9 mouse cellular contexts compared by ENCODE assay signal in genomic region chr16:31290281-31290680, GRCm38 (mm10). TPM values are rescaled to one million over a fixed set of nuclear protein-coding genes. Genes with fewer than 3 reads are reported as not detected.
DNase-seq lines count a peak whose midpoint lies in the region; ATAC-seq lines count a peak whose summit lies in the region.
"Had no signal": no experiment of that assay in that cellular context is flagged by ENCODE, and none has a peak within 500 bp of the region (broad histone marks: within the 10 kb centered on the region; RNA-seq: fewer than 3 reads in every experiment).

No protein-coding gene starts in this region.

- H3K4me3 ChIP-seq in heart, embryonic 10.5 days, result peak overlapping the region; percentile 27; the same call in 1 of the 2 replicates
- no peak overlapping the region for H3K4me3 ChIP-seq in lung, embryonic 16.5 days (ENCODE audit: low read length)
- H3K4me3 ChIP-seq: erythroblast, embryonic 14.5 days had no signal

- no peaks in the 10 kb centered on the region for H3K9me3 ChIP-seq in heart, embryonic 10.5 days
- H3K9me3 ChIP-seq in lung, embryonic 16.5 days (ENCODE audit: control insufficient read depth, low read length), result no peaks in the 10 kb centered on the region

- H3K36me3 ChIP-seq in heart, embryonic 10.5 days, result no peaks in the 10 kb centered on the region
- no peaks in the 10 kb centered on the region for H3K36me3 ChIP-seq in lung, embryonic 16.5 days (ENCODE audit: control insufficient read depth, insufficient read depth, low read length)

- DNase-seq in cerebellum, postnatal 14 days, result peak; percentile 15 to 32
- no peak for DNase-seq in cerebellum, adult 11 months
- DNase-seq in brain, adult 2 months (ENCODE audit: low read depth, low spot score), result peak; percentile 94
- DNase-seq in heart, embryonic 10.5 days (ENCODE audit: low spot score), result peak; percentile 90
- peak; percentile 94 to 95 for DNase-seq in kidney, postnatal 25 days
- peak; percentile 47 to 58 for DNase-seq in spleen, postnatal 36 days (ENCODE audit: low spot score in 2 of 2)
- no peak for DNase-seq in cerebellum, adult 18-20 months

- H3K4me1 ChIP-seq in heart, embryonic 10.5 days, result peaks cover 22% of the 10 kb centered on the region
- peaks cover 10% of the 10 kb centered on the region for H3K4me1 ChIP-seq in lung, embryonic 16.5 days (replicated peaks; ENCODE audit: control insufficient read depth, insufficient read depth, low read length)

- peak; percentile 97 for ATAC-seq in lung, embryonic 16.5 days (ENCODE audit: low read depth)

- H3K27ac ChIP-seq in heart, embryonic 10.5 days, result peak overlapping the region; percentile 78
- peak overlapping the region; percentile 89 for H3K27ac ChIP-seq in lung, embryonic 16.5 days (ENCODE audit: low read length)

- H3K9ac ChIP-seq in lung, embryonic 16.5 days (ENCODE audit: low read length), result no peak overlapping the region

- H3K27me3 ChIP-seq in heart, embryonic 10.5 days (ENCODE audit: insufficient read depth, poor library complexity, severe bottlenecking), result no peaks in the 10 kb centered on the region
- H3K27me3 ChIP-seq in lung, embryonic 16.5 days (ENCODE audit: control insufficient read depth, insufficient read depth, low read depth, low read length), result no peaks in the 10 kb centered on the region

- H3K4me2 ChIP-seq in lung, embryonic 16.5 days (ENCODE audit: low read depth, low read length), result peak overlapping the region; percentile 6

- 23% methylated on average over 10 of the region's 10 CpGs for WGBS in heart, embryonic 10.5 days
- 28% methylated on average over 10 of the region's 10 CpGs for WGBS in lung, embryonic 16.5 days

RNA-seq across cellular contexts. Expression of gene Ppp1r2, which starts 15.2 kb away (rescaled TPM):
- 85.0 and 95.4 TPM in 2 replicates for polyA plus RNA-seq in heart, embryonic 10.5 days (2016; fragmentation: Nextera tagmentation; extraction: Ambion mirVana)
- polyA plus RNA-seq in lung, embryonic 16.5 days (2015; fragmentation: Nextera tagmentation; extraction: Ambion mirVana), result 110 and 116 TPM in 2 replicates

RNA-seq across cellular contexts. Expression of gene Apod, which starts 24.3 kb away (rescaled TPM):
- not detected in 2 replicates for polyA plus RNA-seq in heart, embryonic 10.5 days (2016; fragmentation: Nextera tagmentation; extraction: Ambion mirVana)
- polyA plus RNA-seq in lung, embryonic 16.5 days (2015; fragmentation: Nextera tagmentation; extraction: Ambion mirVana), result 0.38 and 1.2 TPM in 2 replicates
- polyA plus RNA-seq: erythroblast, embryonic 14.5 days had no signal

Comparison
In these comparisons a context has a peak if more than half of its experiments do, and no peak if none do; other contexts are left out.
1. DNase-seq: peak in cerebellum, postnatal 14 days (2 of 2), brain, adult 2 months (single experiment), heart, embryonic 10.5 days (single experiment), kidney, postnatal 25 days (2 of 2) and spleen, postnatal 36 days (2 of 2); none in cerebellum, adult 11 months (single experiment) and cerebellum, adult 18-20 months (0 of 2).